Mouse (Mus musculus) midbrain, embryonic 10.5 days (tissue): ENCODE data around the gene Tpd52l1. TPM values are rescaled to one million over a fixed set of nuclear protein-coding genes. Genes with fewer than 3 reads are reported as not detected.
"Not testable (repeated sequence)": the region's sequence is repeated elsewhere in the genome, so short reads cannot be mapped to it uniquely, and the experiment has no call there.

Source experiments
- DNase-seq: peaks from one replicate; pipeline ENCODE4 v3.0.0-alpha.2; 2017; ENCODE audit warnings: low spot score
- H3K27ac ChIP-seq: fragments of 300-500 bp; sonication (generic); replicated peaks from 2 replicates; pipeline ENCODE4 v1.5.1; 2016; ENCODE audit warnings: mild to moderate bottlenecking
- H3K27me3 ChIP-seq: fragments of 300-500 bp; sonication (generic); 2 replicates; pipeline ENCODE4 v1.6.1; 2016; ENCODE audit warnings: low read depth, mild to moderate bottlenecking; ENCODE audit not compliant: poor library complexity, severe bottlenecking
- H3K36me3 ChIP-seq: fragments of 300-500 bp; sonication (generic); 2 replicates; pipeline ENCODE4 v1.6.1; 2016; ENCODE audit warnings: mild to moderate bottlenecking, moderate library complexity
- H3K4me1 ChIP-seq: fragments of 300-500 bp; sonication (generic); 2 replicates; pipeline ENCODE4 v1.6.1; 2016
- H3K4me3 ChIP-seq: fragments of 300-500 bp; sonication (generic); 2 replicates; pipeline ENCODE4 v1.5.1; 2016; ENCODE audit warnings: mild to moderate bottlenecking, moderate library complexity
- H3K9me3 ChIP-seq: fragments of 300-500 bp; sonication (generic); replicated peaks from 2 replicates; pipeline ENCODE4 v1.6.1; 2016; ENCODE audit warnings: mild to moderate bottlenecking
- WGBS: fragments of 180-500 bp; shearing (Covaris S2); methylation state at CpG from one replicate; pipeline ENCODE4 v1.1.7; 2016; 5-methylcytosine and 5-hydroxymethylcytosine counted together
- polyA plus RNA-seq: library from polyadenylated mRNA; unstranded; fragments of >200 nt; fragmentation: Nextera tagmentation; extraction: Ambion mirVana; gene quantifications from 2 replicates; pipeline ENCODE4 v1.2.1, GENCODE M21; 2016

Gene Tpd52l1
- polyA plus RNA-seq, 1 experiment from 2014 or later: 33.3 TPM

- H3K27ac ChIP-seq: no peak overlapping the region
- WGBS: 59% methylated on average over 1 of the region's 1 CpGs
- H3K27me3 ChIP-seq: peaks cover 12% of the 10 kb centered on the region; the same call in 1 of the 2 replicates
- no peaks in the 10 kb centered on the region for H3K4me1 ChIP-seq
- H3K36me3 ChIP-seq: no peaks in the 10 kb centered on the region
- DNase-seq: no peak
- H3K9me3 ChIP-seq: no peaks in the 10 kb centered on the region
- no peak overlapping the region for H3K4me3 ChIP-seq
Measured at GRCm38 (mm10) chr10:31392990-31393389, 52.8 kb downstream of the Tpd52l1 start.

GRCm38 (mm10) chr10:31390777-31391395 is 54.9 kb downstream of the Tpd52l1 start:
- WGBS: 80% methylated on average over 4 of the region's 4 CpGs
- no peaks in the 10 kb centered on the region for H3K36me3 ChIP-seq

GRCm38 (mm10) chr10:31388566-31388965 is 57.2 kb downstream of the Tpd52l1 start:
- not testable (repeated sequence) for DNase-seq, H3K27ac ChIP-seq, H3K4me1 ChIP-seq, H3K4me3 ChIP-seq, H3K9me3 ChIP-seq, H3K36me3 ChIP-seq
- H3K27me3 ChIP-seq: peaks cover 14% of the 10 kb centered on the region; the same call in 1 of the 2 replicates
- WGBS: 85% methylated on average over 1 of the region's 1 CpGs

More at GRCm38 (mm10) chr10:31390777-31391395, 54.9 kb downstream of the Tpd52l1 start:
- Histone ChIP-seq H3K27me3 (peaks cover 12% of the 10 kb centered on the region; the same call in 1 of the 2 replicates), H3K9me3 (no peaks in the 10 kb centered on the region), H3K4me1 (peaks cover 10% of the 10 kb centered on the region), H3K27ac (no peak overlapping the region), H3K4me3 (no peak overlapping the region)
- DNase-seq: no peak

GRCm38 (mm10) chr10:31370200-31370599 is 75.6 kb downstream of the Tpd52l1 start:
- not testable (repeated sequence) for DNase-seq
- WGBS: 17% methylated on average over 4 of the region's 5 CpGs

GRCm38 (mm10) chr10:31359749-31360148 is 86.0 kb downstream of the Tpd52l1 start:
- H3K27me3 ChIP-seq: no peaks in the 10 kb centered on the region
- H3K4me1 ChIP-seq: no peaks in the 10 kb centered on the region

More at GRCm38 (mm10) chr10:31370200-31370599, 75.6 kb downstream of the Tpd52l1 start:
- not testable (repeated sequence) for H3K4me3 ChIP-seq, H3K36me3 ChIP-seq, H3K9me3 ChIP-seq, H3K27me3 ChIP-seq, H3K27ac ChIP-seq, H3K4me1 ChIP-seq

GRCm38 (mm10) chr10:31354886-31355461 is 90.8 kb downstream of the Tpd52l1 start:
- 87% methylated on average over 7 of the region's 7 CpGs for WGBS
- no peak for DNase-seq

More at GRCm38 (mm10) chr10:31359749-31360148, 86.0 kb downstream of the Tpd52l1 start:
- Histone ChIP-seq H3K27ac (no peak overlapping the region), H3K36me3 (no peaks in the 10 kb centered on the region), H3K9me3 (no peaks in the 10 kb centered on the region), H3K4me3 (no peak overlapping the region)
- no peak for DNase-seq
- WGBS: 88% methylated on average over 4 of the region's 4 CpGs

GRCm38 (mm10) chr10:31354141-31354540 is 91.6 kb downstream of the Tpd52l1 start:
- no peak for DNase-seq
- H3K36me3 ChIP-seq: no peaks in the 10 kb centered on the region
- H3K4me1 ChIP-seq: no peaks in the 10 kb centered on the region
- no peak overlapping the region for H3K4me3 ChIP-seq
- no peaks in the 10 kb centered on the region for H3K9me3 ChIP-seq
- H3K27ac ChIP-seq: no peak overlapping the region
- no peaks in the 10 kb centered on the region for H3K27me3 ChIP-seq
- 92% methylated on average over 2 of the region's 2 CpGs for WGBS

More at GRCm38 (mm10) chr10:31354886-31355461, 90.8 kb downstream of the Tpd52l1 start:
- Histone ChIP-seq H3K27ac (no peak overlapping the region), H3K4me1 (no peaks in the 10 kb centered on the region), H3K4me3 (no peak overlapping the region), H3K9me3 (no peaks in the 10 kb centered on the region), H3K27me3 (no peaks in the 10 kb centered on the region), H3K36me3 (no peaks in the 10 kb centered on the region)

GRCm38 (mm10) chr10:31352845-31353427 is 92.8 kb downstream of the Tpd52l1 start:
- 98% methylated on average over 1 of the region's 1 CpGs for WGBS
- H3K27me3 ChIP-seq: no peaks in the 10 kb centered on the region
- no peaks in the 10 kb centered on the region for H3K4me1 ChIP-seq
- H3K36me3 ChIP-seq: no peaks in the 10 kb centered on the region
- no peak overlapping the region for H3K27ac ChIP-seq
- H3K9me3 ChIP-seq: no peaks in the 10 kb centered on the region
- no peak for DNase-seq
- H3K4me3 ChIP-seq: no peak overlapping the region

- DNase-seq: no peak
- H3K4me1 ChIP-seq: no peaks in the 10 kb centered on the region
- no peaks in the 10 kb centered on the region for H3K27me3 ChIP-seq
- H3K36me3 ChIP-seq: no peaks in the 10 kb centered on the region
- WGBS: 88% methylated on average over 2 of the region's 2 CpGs
- no peak overlapping the region for H3K4me3 ChIP-seq
- H3K9me3 ChIP-seq: no peaks in the 10 kb centered on the region
- H3K27ac ChIP-seq: no peak overlapping the region
Measured at GRCm38 (mm10) chr10:31351056-31351455, 94.7 kb downstream of the Tpd52l1 start.

- Histone ChIP-seq H3K36me3 (no peaks in the 10 kb centered on the region), H3K27ac (no peak overlapping the region), H3K4me1 (peaks cover 7% of the 10 kb centered on the region), H3K4me3 (no peak overlapping the region), H3K27me3 (no peaks in the 10 kb centered on the region), H3K9me3 (no peaks in the 10 kb centered on the region)
- no peak for DNase-seq
- 91% methylated on average over 8 of the region's 8 CpGs for WGBS
Measured at GRCm38 (mm10) chr10:31346401-31346800, 99.4 kb downstream of the Tpd52l1 start.

GRCm38 (mm10) chr10:31336432-31336831 is 109.3 kb downstream of the Tpd52l1 start:
- 95% methylated on average over 5 of the region's 5 CpGs for WGBS
- DNase-seq: no peak
- H3K27me3 ChIP-seq: no peaks in the 10 kb centered on the region

GRCm38 (mm10) chr10:31331225-31331775 is 114.5 kb downstream of the Tpd52l1 start:
- H3K4me3 ChIP-seq: no peak overlapping the region
- H3K4me1 ChIP-seq: no peaks in the 10 kb centered on the region
- no peak for DNase-seq
- H3K27ac ChIP-seq: no peak overlapping the region
- peaks cover 27% of the 10 kb centered on the region for H3K36me3 ChIP-seq
- H3K27me3 ChIP-seq: no peaks in the 10 kb centered on the region
- 87% methylated on average over 4 of the region's 4 CpGs for WGBS
- no peaks in the 10 kb centered on the region for H3K9me3 ChIP-seq

More at GRCm38 (mm10) chr10:31336432-31336831, 109.3 kb downstream of the Tpd52l1 start:
- Histone ChIP-seq H3K27ac (no peak overlapping the region), H3K36me3 (no peaks in the 10 kb centered on the region), H3K4me3 (no peak overlapping the region), H3K9me3 (no peaks in the 10 kb centered on the region), H3K4me1 (no peaks in the 10 kb centered on the region)
